Mouse (Mus musculus) hindbrain, embryonic 14.5 days (tissue): ENCODE data around the gene Zbtb4. TPM values are rescaled to one million over a fixed set of nuclear protein-coding genes. Genes with fewer than 3 reads are reported as not detected.

ENCODE experiments used
- ATAC-seq: fragments of 200-750 bp; cut with Nextera tagmentation; 2 replicates; pipeline ENCODE4 v1.8.0; 2017; ENCODE audit warnings: moderate number of reproducible peaks, mild to moderate bottlenecking, moderate TSS enrichment, moderate library complexity; ENCODE audit not compliant: low FRiP score
- DNase-seq: peaks from one replicate; pipeline ENCODE4 v3.0.0-alpha.2; 2015; ENCODE audit warnings: low spot score
- H3K27ac ChIP-seq: fragments of 300-500 bp; sonication (generic); 2 replicates; pipeline ENCODE4 v1.5.1; 2014; ENCODE audit warnings: mild to moderate bottlenecking, moderate library complexity
- H3K27me3 ChIP-seq: fragments of 300-500 bp; sonication (generic); 2 replicates; pipeline ENCODE4 v1.6.1; 2014; ENCODE audit warnings: mild to moderate bottlenecking, low read length, mixed read lengths; ENCODE audit not compliant: control insufficient read depth, insufficient read depth
- H3K36me3 ChIP-seq: fragments of 300-500 bp; sonication (generic); replicated peaks from 2 replicates; pipeline ENCODE4 v1.6.1; 2014; ENCODE audit not compliant: control insufficient read depth, insufficient read depth
- H3K4me1 ChIP-seq: fragments of 300-500 bp; sonication (generic); replicated peaks from 2 replicates; pipeline ENCODE4 v1.6.1; 2014; ENCODE audit warnings: antibody characterized with exemption, low read length, mixed read lengths; ENCODE audit not compliant: control insufficient read depth, insufficient read depth
- H3K4me2 ChIP-seq: fragments of 300-500 bp; sonication (generic); replicated peaks from 2 replicates; pipeline ENCODE4 v1.6.1; 2014; ENCODE audit warnings: mild to moderate bottlenecking, moderate library complexity
- H3K4me3 ChIP-seq: fragments of 300-500 bp; sonication (generic); replicated peaks from 2 replicates; pipeline ENCODE4 v1.5.1; 2014; ENCODE audit warnings: mild to moderate bottlenecking, low read length
- H3K9ac ChIP-seq: fragments of 300-500 bp; sonication (generic); 2 replicates; pipeline ENCODE4 v1.6.1; 2014
- H3K9me3 ChIP-seq: fragments of 300-500 bp; sonication (generic); 2 replicates; pipeline ENCODE4 v1.6.1; 2016; ENCODE audit warnings: low read length; ENCODE audit not compliant: control insufficient read depth
- WGBS: fragments of 180-500 bp; shearing (Covaris S2); extraction: QIAGEN DNeasy Blood & Tissue Kit; methylation state at CpG from one replicate; pipeline ENCODE4 v1.1.7; 2014; 5-methylcytosine and 5-hydroxymethylcytosine counted together
- polyA plus RNA-seq: library from polyadenylated mRNA; unstranded; fragments of >200 nt; fragmentation: Nextera tagmentation; extraction: Ambion mirVana; gene quantifications from 2 replicates; pipeline ENCODE4 v1.2.1, GENCODE M21; 2014

Zbtb4 gene
- polyA plus RNA-seq, 1 experiment from 2014 or later = 4.6 TPM

DNA sequence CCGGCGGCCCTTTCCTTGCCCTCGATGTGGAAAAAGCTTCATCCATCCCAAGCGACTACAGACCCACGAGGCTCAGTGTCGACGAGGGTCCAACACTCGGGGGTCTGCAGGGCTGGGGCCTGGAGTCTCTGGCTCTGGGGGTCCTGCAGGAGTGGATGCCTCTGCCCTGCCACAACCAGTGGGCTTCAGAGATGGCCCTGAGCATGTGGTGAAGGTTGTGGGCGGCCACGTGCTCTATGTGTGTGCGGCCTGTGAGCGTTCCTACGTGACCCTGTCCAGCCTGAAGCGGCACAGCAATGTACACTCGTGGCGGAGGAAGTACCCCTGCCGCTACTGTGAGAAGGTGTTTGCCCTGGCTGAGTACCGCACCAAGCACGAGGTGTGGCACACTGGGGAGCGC is 10.8 kb downstream of the Zbtb4 start:
- H3K27me3 ChIP-seq = no peaks in the 10 kb centered on the region
- no peak overlapping the region for H3K4me2 ChIP-seq
- H3K27ac ChIP-seq = no peak overlapping the region
- H3K4me1 ChIP-seq = no peaks in the 10 kb centered on the region
- H3K9me3 ChIP-seq = no peaks in the 10 kb centered on the region
- 85% methylated on average over 20 of the region's 20 CpGs for WGBS
- 0 out of 2 replicates have a peak, but pooled peaks have one; percentile 11 for ATAC-seq
- H3K36me3 ChIP-seq = peaks cover 20% of the 10 kb centered on the region; the same call in 1 of the 2 replicates
- H3K9ac ChIP-seq = no peak overlapping the region
- no peak for DNase-seq
- H3K4me3 ChIP-seq = no peak overlapping the region

DNA sequence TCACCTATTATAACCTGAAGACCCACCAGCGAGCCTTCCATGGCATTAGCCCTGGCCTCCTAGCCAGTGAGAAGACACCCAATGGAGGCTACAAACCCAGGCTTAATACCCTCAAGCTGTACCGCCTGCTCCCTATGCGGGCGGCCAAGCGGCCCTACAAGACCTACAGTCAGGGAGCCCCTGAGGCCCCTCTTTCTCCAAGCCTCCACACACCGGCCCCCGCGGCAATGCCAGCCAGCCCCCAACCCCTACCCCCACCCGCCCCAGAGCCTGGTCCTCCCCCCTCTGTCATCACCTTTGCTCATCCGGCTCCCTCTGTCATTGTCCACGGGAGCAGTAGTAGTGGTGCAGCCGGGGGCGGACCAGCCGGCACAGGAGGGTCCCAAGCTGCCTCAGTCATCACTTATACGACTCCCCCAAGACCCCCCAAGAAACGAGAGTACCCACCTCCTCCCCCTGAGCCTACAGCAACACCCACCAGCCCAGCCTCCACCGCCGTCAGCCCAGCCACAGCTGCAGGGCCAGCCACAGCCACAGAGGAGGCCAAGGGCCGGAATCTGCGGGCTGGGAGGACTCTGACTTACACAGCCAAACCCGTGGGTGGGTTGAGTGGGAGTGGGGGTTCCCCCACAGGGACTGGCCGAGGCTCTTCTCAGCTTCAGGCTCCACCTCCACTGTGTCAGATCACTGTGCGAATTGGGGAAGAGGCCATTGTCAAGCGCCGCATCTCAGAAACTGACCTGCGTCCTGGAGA is 12.0 kb downstream of the Zbtb4 start:
- Histone ChIP-seq H3K27me3 (no peaks in the 10 kb centered on the region), H3K4me1 (no peaks in the 10 kb centered on the region), H3K36me3 (peaks cover 20% of the 10 kb centered on the region; the same call in 1 of the 2 replicates), H3K27ac (no peak overlapping the region), H3K4me2 (no peak overlapping the region), H3K9me3 (no peaks in the 10 kb centered on the region), H3K9ac (no peak overlapping the region), H3K4me3 (no peak overlapping the region)
- WGBS = 60% methylated on average over 26 of the region's 26 CpGs
- ATAC-seq = no peak
- DNase-seq = no peak

DNA sequence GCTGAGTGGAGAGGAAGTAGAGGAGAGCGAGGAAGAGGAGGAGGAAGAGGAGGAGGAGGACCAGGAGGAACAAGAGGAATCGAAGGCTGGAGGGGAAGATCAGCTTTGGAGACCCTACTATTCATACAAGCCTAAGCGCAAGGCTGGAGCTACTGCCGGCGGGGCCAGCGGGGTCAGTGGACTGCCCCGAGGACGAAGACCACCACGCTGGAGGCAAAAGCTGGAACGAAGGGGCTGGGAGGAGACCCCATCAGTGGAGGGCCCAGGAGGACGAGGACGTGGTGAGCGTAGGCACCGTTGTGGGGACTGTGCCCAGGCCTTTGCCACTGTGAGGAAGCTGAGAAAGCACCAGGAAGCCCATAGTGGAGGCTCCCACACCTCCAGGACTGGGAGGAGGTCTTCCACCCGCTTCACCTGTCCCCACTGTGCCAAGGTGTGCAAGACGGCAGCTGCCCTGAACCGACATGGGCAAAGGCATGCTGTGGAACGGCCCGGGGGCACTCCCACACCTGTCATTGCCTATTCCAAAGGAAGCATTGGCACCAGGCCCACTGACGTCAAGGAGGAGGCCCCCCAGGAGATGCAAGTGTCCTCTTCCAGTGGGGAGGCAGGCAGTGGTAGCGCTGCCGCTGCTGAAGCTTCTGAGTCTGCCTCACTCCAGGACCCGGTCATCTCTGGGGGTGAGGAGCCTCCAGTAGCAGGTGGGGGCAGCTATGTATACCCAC is 12.7 kb downstream of the Zbtb4 start:
- 66% methylated on average over 23 of the region's 23 CpGs for WGBS

DNA sequence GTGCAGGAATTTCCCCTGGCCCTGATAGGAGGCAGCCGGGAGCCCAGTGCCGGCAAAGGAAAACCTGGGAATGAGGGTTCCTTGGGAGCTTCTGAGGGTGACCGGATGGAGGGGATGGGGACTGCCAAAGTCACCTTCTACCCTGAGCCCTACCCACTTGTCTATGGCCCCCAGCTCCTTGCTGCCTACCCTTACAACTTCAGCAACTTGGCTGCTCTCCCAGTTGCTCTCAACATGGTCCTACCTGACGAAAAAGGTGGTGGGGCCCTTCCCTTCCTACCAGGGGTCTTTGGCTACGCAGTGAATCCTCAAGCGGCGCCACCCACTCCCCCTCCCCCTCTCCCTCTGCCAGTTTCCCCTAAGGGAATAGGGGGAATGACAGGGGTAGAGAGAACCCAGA is 13.3 kb downstream of the Zbtb4 start:
- H3K27me3 ChIP-seq = no peaks in the 10 kb centered on the region
- DNase-seq (no peak), ATAC-seq (no peak)
- H3K4me2 ChIP-seq = no peak overlapping the region
- WGBS = 41% methylated on average over 7 of the region's 7 CpGs
- H3K27ac ChIP-seq = no peak overlapping the region
- no peak overlapping the region for H3K9ac ChIP-seq
- no peaks in the 10 kb centered on the region for H3K9me3 ChIP-seq
- H3K36me3 ChIP-seq = peaks cover 20% of the 10 kb centered on the region; the same call in 1 of the 2 replicates
- no peaks in the 10 kb centered on the region for H3K4me1 ChIP-seq
- no peak overlapping the region for H3K4me3 ChIP-seq

More for the DNA sequence above, 12.7 kb downstream of the Zbtb4 start:
- DNase-seq (no peak), ATAC-seq (no peak)
- H3K27me3 ChIP-seq = no peaks in the 10 kb centered on the region
- H3K9me3 ChIP-seq = no peaks in the 10 kb centered on the region
- no peak overlapping the region for H3K27ac ChIP-seq
- H3K9ac ChIP-seq = no peak overlapping the region
- peaks cover 20% of the 10 kb centered on the region; the same call in 1 of the 2 replicates for H3K36me3 ChIP-seq
- no peaks in the 10 kb centered on the region for H3K4me1 ChIP-seq
- H3K4me2 ChIP-seq = no peak overlapping the region
- H3K4me3 ChIP-seq = no peak overlapping the region

DNA sequence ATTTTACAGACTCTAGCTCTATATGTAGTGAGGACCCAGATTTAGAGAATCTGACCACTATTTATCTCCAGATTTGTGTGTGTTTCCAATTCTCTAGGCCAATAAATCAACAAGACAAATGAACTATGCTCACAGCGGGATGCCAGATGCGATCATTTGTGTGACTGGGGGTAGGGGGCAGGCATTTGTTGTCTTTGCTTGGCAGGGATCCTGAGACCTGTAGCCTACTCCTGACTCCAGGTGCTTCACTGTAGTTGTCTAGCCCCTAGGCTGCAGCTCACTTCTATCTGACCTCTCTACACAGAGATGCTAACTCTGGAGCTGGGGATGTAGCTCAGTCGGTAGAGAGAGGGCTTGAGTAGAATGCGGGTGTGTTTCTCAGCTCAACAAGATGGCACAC is 16.1 kb downstream of the Zbtb4 start:
- H3K9ac ChIP-seq = no peak overlapping the region
- H3K4me3 ChIP-seq = no peak overlapping the region
- H3K27ac ChIP-seq = no peak overlapping the region
- no peaks in the 10 kb centered on the region for H3K27me3 ChIP-seq
- H3K4me1 ChIP-seq = no peaks in the 10 kb centered on the region
- ATAC-seq (no peak), DNase-seq (no peak)
- no peaks in the 10 kb centered on the region for H3K9me3 ChIP-seq
- WGBS = 31% methylated on average over 4 of the region's 4 CpGs
- peaks cover 8% of the 10 kb centered on the region; the same call in 1 of the 2 replicates for H3K36me3 ChIP-seq
- H3K4me2 ChIP-seq = no peak overlapping the region

DNA sequence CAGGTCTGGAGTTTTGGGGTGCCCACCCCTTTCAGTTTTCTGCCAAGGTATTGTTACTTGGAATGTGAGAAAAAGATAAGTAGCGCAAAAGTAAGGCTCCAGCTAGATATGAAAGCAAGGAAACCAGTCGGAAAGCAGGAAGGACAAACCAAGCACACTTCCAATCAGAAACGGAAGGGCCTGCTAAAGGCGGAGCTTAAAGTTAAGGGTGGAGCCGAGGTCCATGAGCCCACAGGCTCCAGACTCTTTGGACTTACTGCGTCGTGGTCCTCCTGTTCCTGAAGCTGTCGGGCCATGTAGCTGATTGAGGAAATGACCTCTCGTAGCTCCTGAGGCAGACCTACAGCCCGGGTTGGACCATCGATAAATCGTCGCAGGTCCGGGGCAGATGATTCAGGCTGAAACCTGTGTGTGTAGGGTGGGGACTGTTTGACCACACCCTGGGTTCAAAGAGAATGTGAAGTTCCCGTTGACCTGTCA is 19.1 kb downstream of the Zbtb4 start:
- H3K27ac ChIP-seq = no peak overlapping the region
- H3K9me3 ChIP-seq = no peaks in the 10 kb centered on the region
- H3K4me2 ChIP-seq = no peak overlapping the region; the same call in 1 of the 2 replicates
- no peak for DNase-seq
- no peaks in the 10 kb centered on the region for H3K27me3 ChIP-seq
- no peak overlapping the region for H3K9ac ChIP-seq
- H3K4me3 ChIP-seq = no peak overlapping the region
- no peaks in the 10 kb centered on the region for H3K4me1 ChIP-seq
- no peaks in the 10 kb centered on the region for H3K36me3 ChIP-seq
- ATAC-seq = no peak
- 52% methylated on average over 15 of the region's 15 CpGs for WGBS

DNA sequence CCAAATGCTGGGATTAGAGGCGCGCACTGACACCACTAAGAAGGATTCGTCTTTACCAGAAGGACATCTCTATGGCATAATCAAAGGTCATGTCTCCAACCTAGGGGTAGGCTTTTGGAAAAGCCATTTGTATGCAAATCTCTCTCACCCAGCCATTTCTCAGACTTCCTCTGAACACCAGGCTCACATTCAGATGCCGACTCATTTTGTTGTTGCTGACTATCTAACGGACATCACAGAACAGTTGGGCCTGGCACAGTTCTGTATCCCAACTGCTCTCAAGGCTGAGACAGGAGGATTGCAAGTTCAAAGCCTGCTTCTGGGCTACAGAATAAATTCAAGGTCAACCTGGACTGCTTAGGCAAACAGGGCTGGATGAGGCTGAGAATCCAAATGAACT is 21.6 kb downstream of the Zbtb4 start:
- Histone ChIP-seq H3K27me3 (no peaks in the 10 kb centered on the region), H3K4me1 (no peaks in the 10 kb centered on the region), H3K27ac (no peak overlapping the region), H3K9ac (no peak overlapping the region), H3K9me3 (no peaks in the 10 kb centered on the region), H3K4me3 (no peak overlapping the region), H3K36me3 (no peaks in the 10 kb centered on the region), H3K4me2 (no peak overlapping the region)
- no peak for DNase-seq
- ATAC-seq = no peak
- 81% methylated on average over 5 of the region's 5 CpGs for WGBS

DNA sequence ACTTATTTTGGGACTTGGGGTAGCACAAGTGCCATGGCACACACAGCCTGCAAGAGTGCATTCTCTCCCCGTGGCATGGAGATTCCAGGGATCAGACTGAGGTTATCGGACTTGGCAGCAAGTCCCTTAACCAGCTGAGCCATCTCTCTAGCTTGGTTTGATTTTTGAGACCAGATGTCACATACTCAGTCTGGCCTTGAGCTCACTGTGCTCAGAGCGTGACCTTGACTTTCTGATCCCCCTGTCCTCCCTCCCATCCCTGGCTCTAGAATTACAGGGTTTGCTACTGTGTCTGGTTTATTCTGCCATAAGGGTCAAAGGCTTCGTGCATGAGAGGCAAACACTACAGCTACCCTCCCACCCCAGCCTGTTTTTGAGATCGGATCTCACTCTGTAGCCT is 23.7 kb downstream of the Zbtb4 start:
- no peak overlapping the region for H3K27ac ChIP-seq
- H3K27me3 ChIP-seq = no peaks in the 10 kb centered on the region; the same call in 1 of the 2 replicates
- H3K4me2 ChIP-seq = no peak overlapping the region
- H3K9me3 ChIP-seq = no peaks in the 10 kb centered on the region
- ATAC-seq = no peak
- no peak for DNase-seq
- H3K4me1 ChIP-seq = no peaks in the 10 kb centered on the region
- no peak overlapping the region for H3K4me3 ChIP-seq
- H3K36me3 ChIP-seq = no peaks in the 10 kb centered on the region
- no peak overlapping the region for H3K9ac ChIP-seq
- 70% methylated on average over 5 of the region's 5 CpGs for WGBS

DNA sequence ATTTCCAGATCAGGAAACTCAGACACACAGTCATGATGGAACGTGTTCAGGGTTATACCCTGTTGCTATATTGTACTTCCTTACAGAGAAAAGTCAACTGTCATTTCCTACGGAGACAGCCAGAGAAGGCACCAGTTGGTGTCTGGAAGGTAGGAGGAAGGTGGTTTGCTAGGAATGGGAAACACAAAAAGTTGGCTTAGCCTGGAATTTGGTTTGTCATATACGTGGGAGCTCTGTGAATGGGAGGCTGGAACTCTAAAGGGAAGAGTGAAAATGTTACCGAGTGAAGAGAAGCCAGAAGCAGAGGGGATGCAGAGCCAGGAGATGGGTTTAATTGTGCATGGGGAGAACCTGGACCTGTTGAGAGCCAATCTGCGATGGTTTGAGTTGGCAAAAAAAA is 25.7 kb downstream of the Zbtb4 start:
- H3K4me2 ChIP-seq = no peak overlapping the region
- no peaks in the 10 kb centered on the region for H3K36me3 ChIP-seq
- no peak overlapping the region for H3K4me3 ChIP-seq
- H3K9ac ChIP-seq = no peak overlapping the region
- DNase-seq (no peak), ATAC-seq (no peak)
- no peaks in the 10 kb centered on the region for H3K9me3 ChIP-seq
- H3K4me1 ChIP-seq = no peaks in the 10 kb centered on the region; the same call in 1 of the 2 replicates
- H3K27me3 ChIP-seq = peaks cover 8% of the 10 kb centered on the region
- H3K27ac ChIP-seq = no peak overlapping the region
- WGBS = 74% methylated on average over 5 of the region's 5 CpGs
